Comparison of ENCODE assay signal across 7 mouse cellular contexts in genomic region chr14:46761186-46761585, GRCm38 (mm10). TPM values are rescaled to one million over a fixed set of nuclear protein-coding genes. Genes with fewer than 3 reads are reported as not detected.
DNase-seq lines count a peak whose midpoint lies in the region; ATAC-seq and TF ChIP-seq lines count a peak whose summit lies in the region.

No protein-coding gene starts in this region.

- H3K9me3 ChIP-seq in CH12.LX (replicated peaks; ENCODE audit: low read length): no peaks in the 10 kb centered on the region
- H3K9me3 ChIP-seq in forebrain, embryonic 12.5 days: no peaks in the 10 kb centered on the region
- no peaks in the 10 kb centered on the region for H3K9me3 ChIP-seq in liver, embryonic 11.5 days (ENCODE audit: control insufficient read depth, low read length)

- WGBS in forebrain, embryonic 12.5 days: 51% methylated on average over 6 of the region's 6 CpGs
- WGBS in liver, embryonic 11.5 days: 39% methylated on average over 6 of the region's 6 CpGs

- TF ChIP-seq CTCF in CH12.LX (conservative IDR thresholded peaks at IDR 0.05 in 1 of 2, IDR thresholded peaks at IDR 0.05 in 1 of 2; ENCODE audit: low read depth in 2 of 2, low read length in 2 of 2): no peak

- H3K9ac ChIP-seq in CH12.LX (ENCODE audit: insufficient read depth, low read depth): peak overlapping the region; percentile 76
- peak overlapping the region; percentile 70 for H3K9ac ChIP-seq in forebrain, embryonic 12.5 days
- peak overlapping the region; percentile 79 for H3K9ac ChIP-seq in liver, embryonic 11.5 days (ENCODE audit: low read depth, low read length)

- no peak for TF ChIP-seq EP300 in CH12.LX (IDR thresholded peaks at IDR 0.05; ENCODE audit: low read length)

- in situ Hi-C loops in CH12.LX (cut with MboI; ENCODE audit: low pct_ligation_motif_present, low pct_unique_long_range_greater_than_20kb, low sequenced_read_pairs): no loop called here

- H3K36me3 ChIP-seq in CH12.LX (replicated peaks in 1 of 2; ENCODE audit: control insufficient read depth in 1 of 2, insufficient read depth in 1 of 2, low read length in 1 of 2): peaks cover 7 to 26% of the 10 kb centered on the region in 2 experiments
- peaks cover 4% of the 10 kb centered on the region for H3K36me3 ChIP-seq in forebrain, embryonic 12.5 days (replicated peaks)
- H3K36me3 ChIP-seq in liver, embryonic 11.5 days (ENCODE audit: control insufficient read depth, insufficient read depth, low read length): peaks cover 6% of the 10 kb centered on the region; the same call in 1 of the 2 replicates

- H3K4me1 ChIP-seq in CH12.LX (ENCODE audit: control insufficient read depth in 1 of 2, insufficient read depth in 2 of 2): peaks cover 2 to 17% of the 10 kb centered on the region in 2 experiments; a peak in 3 of 4 replicates
- H3K4me1 ChIP-seq in forebrain, embryonic 12.5 days: peaks cover 14% of the 10 kb centered on the region
- H3K4me1 ChIP-seq in liver, embryonic 11.5 days (replicated peaks; ENCODE audit: control insufficient read depth, insufficient read depth, low read length): peaks cover 4% of the 10 kb centered on the region; the same call in 1 of the 2 replicates

- no peak for TF ChIP-seq RAD21 in CH12.LX (IDR thresholded peaks at IDR 0.05; ENCODE audit: low read depth, low read length)

- TF ChIP-seq POLR2A in CH12.LX (IDR thresholded peaks at IDR 0.05; ENCODE audit: low read depth, low read length): no peak

- dilution Hi-C loops in CH12.LX (cut with MboI; ENCODE audit: extremely low pct_ligation_motif_present, extremely low pct_unique_long_range_greater_than_20kb, low sequenced_read_pairs): no loop called here

- no peaks in the 10 kb centered on the region for H3K27me3 ChIP-seq in CH12.LX (replicated peaks)
- H3K27me3 ChIP-seq in forebrain, embryonic 12.5 days: no peaks in the 10 kb centered on the region
- no peaks in the 10 kb centered on the region for H3K27me3 ChIP-seq in liver, embryonic 11.5 days (replicated peaks; ENCODE audit: control insufficient read depth, insufficient read depth, low read length)

- no peak for ATAC-seq in forebrain, embryonic 12.5 days (ENCODE audit: low FRiP score)
- ATAC-seq in liver, embryonic 11.5 days (replicated peaks; ENCODE audit: low FRiP score): no peak

- no peaks in the 10 kb centered on the region for H3K79me2 ChIP-seq in CH12.LX (replicated peaks; ENCODE audit: control insufficient read depth, extremely low read depth, insufficient read depth, poor library complexity, severe bottlenecking)

- peak; percentile 6 for DNase-seq in 3T3-L1 (ENCODE audit: low read depth, low spot score)
- no peak for DNase-seq in CH12.LX (ENCODE audit: extremely low read depth)
- no peak for DNase-seq in liver, embryonic 11.5 days (ENCODE audit: low spot score)
- no peak for DNase-seq in adrenal gland, postnatal 14 days
- no peak for DNase-seq in gastrocnemius, postnatal 36 days
- no peak for DNase-seq in gastrocnemius, postnatal 25 days

- intact Hi-C loops in gastrocnemius, postnatal 36 days (cut with DNase I): no loop called here

- H3K27ac ChIP-seq in CH12.LX (ENCODE audit: insufficient read depth, low read depth): no peak overlapping the region
- no peak overlapping the region for H3K27ac ChIP-seq in forebrain, embryonic 12.5 days
- no peak overlapping the region for H3K27ac ChIP-seq in liver, embryonic 11.5 days (ENCODE audit: low read depth, low read length)

- peak overlapping the region; percentile 86 to 97 (median 90) for H3K4me3 ChIP-seq in CH12.LX (replicated peaks in 1 of 3; ENCODE audit: low read depth in 2 of 3, low read length in 2 of 3, poor library complexity in 1 of 3)
- H3K4me3 ChIP-seq in forebrain, embryonic 12.5 days (replicated peaks): peak overlapping the region; percentile 72
- H3K4me3 ChIP-seq in liver, embryonic 11.5 days (ENCODE audit: low read depth, low read length): peak overlapping the region; percentile 79

- peak overlapping the region; percentile 52 for H3K4me2 ChIP-seq in CH12.LX (ENCODE audit: insufficient read depth, low read depth, poor library complexity, severe bottlenecking)
- peak overlapping the region; percentile 88 for H3K4me2 ChIP-seq in forebrain, embryonic 12.5 days
- peak overlapping the region; percentile 82 for H3K4me2 ChIP-seq in liver, embryonic 11.5 days

TF ChIP-seq in CH12.LX, 34 proteins besides CTCF, POLR2A, EP300 and RAD21:
- TF ChIP-seq SIN3A (IDR thresholded peaks at IDR 0.05; ENCODE audit: low read length) (no peak), MEF2A (IDR thresholded peaks at IDR 0.05; ENCODE audit: borderline replicate concordance, low read depth, low read length) (no peak), PAX5 (IDR thresholded peaks at IDR 0.05; ENCODE audit: low read length) (no peak), MYC (IDR thresholded peaks at IDR 0.05; ENCODE audit: low read depth, low read length) (no peak), RCOR1 (conservative IDR thresholded peaks at IDR 0.05; ENCODE audit: low read depth, low read length) (no peak), SMC3 (IDR thresholded peaks at IDR 0.05; ENCODE audit: low read depth, low read length) (no peak), ELF1 (IDR thresholded peaks at IDR 0.05; ENCODE audit: low read depth, low read length) (no peak), NRF1 (IDR thresholded peaks at IDR 0.05; ENCODE audit: low read depth, low read length) (no peak), JUND (conservative IDR thresholded peaks at IDR 0.05; ENCODE audit: low read depth, low read length) (no peak), MXI1 (IDR thresholded peaks at IDR 0.05; ENCODE audit: low read depth, low read length) (no peak)

RNA-seq across cellular contexts. Expression of gene Cdkn3, which starts 0.8 kb away (rescaled TPM):
- 16.0 and 19.6 TPM in 2 replicates for total RNA-seq in CH12.LX (2012; rRNA removed)
- 22.8 and 24.3 TPM in 2 replicates for total RNA-seq in CH12.LX (2014; rRNA removed)
- polyA plus RNA-seq in CH12.LX (2012; ENCODE audit: insufficient read length, low read depth): 27.8 and 35.5 TPM in 2 replicates
- 37.0 and 45.9 TPM in 2 replicates for polyA plus RNA-seq in forebrain, embryonic 12.5 days (2016; fragmentation: Nextera tagmentation; extraction: Ambion mirVana)
- 63.6 and 66.0 TPM in 2 replicates for polyA plus RNA-seq in liver, embryonic 11.5 days (2014; fragmentation: Nextera tagmentation; extraction: Ambion mirVana)
- total RNA-seq in adrenal gland, postnatal 14 days (2021): 7.6 and 8.2 TPM in 2 replicates
- under 1 TPM; 0.30 to 0.59 TPM for total RNA-seq in gastrocnemius, postnatal 36 days (2021)
- total RNA-seq in gastrocnemius, postnatal 25 days (2021): under 1 TPM; 0.46 TPM

RNA-seq across cellular contexts. Expression of gene Cnih1, which starts 27.0 kb away (rescaled TPM):
- total RNA-seq in CH12.LX (2012; rRNA removed) (68.9 and 69.2 TPM in 2 replicates), CH12.LX (2014; rRNA removed) (190 and 191 TPM in 2 replicates)
- polyA plus RNA-seq in CH12.LX (2012; ENCODE audit: insufficient read length, low read depth): 125 and 185 TPM in 2 replicates
- 176 and 181 TPM in 2 replicates for polyA plus RNA-seq in forebrain, embryonic 12.5 days (2016; fragmentation: Nextera tagmentation; extraction: Ambion mirVana)
- 165 and 171 TPM in 2 replicates for polyA plus RNA-seq in liver, embryonic 11.5 days (2014; fragmentation: Nextera tagmentation; extraction: Ambion mirVana)
- total RNA-seq in adrenal gland, postnatal 14 days (2021): 88.3 and 95.3 TPM in 2 replicates
- 10 to 100 TPM; 49.2 to 54.3 TPM for total RNA-seq in gastrocnemius, postnatal 36 days (2021)
- total RNA-seq in gastrocnemius, postnatal 25 days (2021): 10 to 100 TPM; 48.1 to 52.8 TPM
